Mouse (Mus musculus) MEL (cell line): ENCODE measurements around the gene Gpatch2. TPM values are rescaled to one million over a fixed set of nuclear protein-coding genes. Genes with fewer than 3 reads are reported as not detected.

Experiments
- DNase-seq: peaks from one replicate; pipeline ENCODE4 v3.0.0; 2011; ENCODE audit warnings: low read depth, low spot score
- H3K27ac ChIP-seq: 2 replicates; pipeline ENCODE4 v1.5.1; 2012; ENCODE audit warnings: low read depth, mild to moderate bottlenecking, control low read depth, low read length, moderate library complexity; ENCODE audit not compliant: control insufficient read depth
- H3K27me3 ChIP-seq, 2 experiments: fragments of 150-350 bp in 1 of 2; sonication (generic) in 1 of 2; 2 replicates each; pipeline ENCODE4 v1.6.1; 2012; ENCODE audit warnings: low read length in 2 of 2, mild to moderate bottlenecking in 2 of 2, improper control_type of control experiment in 1 of 2, moderate library complexity in 1 of 2; ENCODE audit not compliant: insufficient read depth in 2 of 2, control insufficient read depth in 1 of 2
- H3K36me3 ChIP-seq, 2 experiments: 2 replicates each; pipeline ENCODE4 v1.6.1; 2012 to 2014; ENCODE audit warnings: low read length in 2 of 2, improper control_type of control experiment in 1 of 2, inconsistent platforms in 1 of 2, mild to moderate bottlenecking in 1 of 2; ENCODE audit not compliant: insufficient read depth in 2 of 2, control insufficient read depth in 1 of 2
- H3K4me1 ChIP-seq, 2 experiments: fragments of 150-350 bp in 1 of 2; sonication (generic) in 1 of 2; 2 replicates each; pipeline ENCODE4 v1.6.1; 2012; ENCODE audit warnings: low read length in 2 of 2, improper control_type of control experiment in 1 of 2, mild to moderate bottlenecking in 1 of 2; ENCODE audit not compliant: insufficient read depth in 2 of 2, control insufficient read depth in 1 of 2
- H3K4me3 ChIP-seq, 2 experiments: fragments of 150-350 bp in 1 of 2; sonication (generic) in 1 of 2; 2 replicates each; pipeline ENCODE4 v1.5.1; 2012; ENCODE audit warnings: low read depth in 2 of 2, low read length in 2 of 2, mild to moderate bottlenecking in 2 of 2, moderate library complexity in 2 of 2, control low read depth in 1 of 2, improper control_type of control experiment in 1 of 2; ENCODE audit not compliant: control insufficient read depth in 1 of 2, insufficient read depth in 1 of 2
- H3K79me2 ChIP-seq: 2 replicates; pipeline ENCODE4 v1.6.1; 2012; ENCODE audit warnings: mild to moderate bottlenecking, low read length, moderate library complexity; ENCODE audit not compliant: control insufficient read depth, poor library complexity, insufficient read depth
- H3K9ac ChIP-seq: 2 replicates; pipeline ENCODE4 v1.6.1; 2012; ENCODE audit warnings: low read depth, mild to moderate bottlenecking, control low read depth, low read length, moderate library complexity; ENCODE audit not compliant: control insufficient read depth, poor library complexity, severe bottlenecking
- H3K9me3 ChIP-seq: fragments of 150-350 bp; sonication (generic); replicated peaks from 2 replicates; pipeline ENCODE4 v1.6.1; 2012; ENCODE audit warnings: mild to moderate bottlenecking, low read length, improper control_type of control experiment, moderate library complexity; ENCODE audit not compliant: insufficient read depth
- CHD1 ChIP-seq: IDR thresholded peaks from 2 replicates; pipeline ENCODE4 v1.6.1; 2012; ENCODE audit warnings: low read depth, mild to moderate bottlenecking, inconsistent platforms, low read length, improper control_type of control experiment
- CHD2 ChIP-seq: IDR thresholded peaks from 2 replicates; pipeline ENCODE4 v1.6.1; 2011; ENCODE audit warnings: low read length, improper control_type of control experiment
- CTCF ChIP-seq, 3 experiments: IDR thresholded peaks in 2 of 3; conservative IDR thresholded peaks in 1 of 3; 2 replicates each; pipeline ENCODE4 v1.5.1; 2011 to 2012; ENCODE audit warnings: low read length in 3 of 3, low read depth in 2 of 3, mild to moderate bottlenecking in 2 of 3, improper control_type of control experiment in 1 of 3, inconsistent platforms in 1 of 3, mixed read lengths in 1 of 3, moderate library complexity in 1 of 3; ENCODE audit not compliant: control insufficient read depth in 1 of 3, insufficient read depth in 1 of 3, poor library complexity in 1 of 3, severe bottlenecking in 1 of 3
- E2F4 ChIP-seq: IDR thresholded peaks from 2 replicates; pipeline ENCODE4 v1.6.1; 2011; ENCODE audit warnings: low read depth, low read length, improper control_type of control experiment, borderline replicate concordance
- ELF1 ChIP-seq: IDR thresholded peaks from 2 replicates; pipeline ENCODE4 v1.6.1; 2014; ENCODE audit warnings: low read depth, mild to moderate bottlenecking, inconsistent platforms, low read length, improper control_type of control experiment, moderate library complexity
- ETS1 ChIP-seq: IDR thresholded peaks from 2 replicates; pipeline ENCODE4 v1.6.1; 2012; ENCODE audit warnings: low read depth, mild to moderate bottlenecking, inconsistent platforms, low read length, improper control_type of control experiment, moderate library complexity
- GABPA ChIP-seq: IDR thresholded peaks from 2 replicates; pipeline ENCODE4 v1.6.1; 2012; ENCODE audit warnings: low read depth, mild to moderate bottlenecking, inconsistent platforms, low read length, improper control_type of control experiment, moderate library complexity
- MAFK ChIP-seq: IDR thresholded peaks from 2 replicates; pipeline ENCODE4 v1.6.1; 2011; ENCODE audit warnings: low read depth, mild to moderate bottlenecking, low read length, improper control_type of control experiment, borderline replicate concordance
- MAX ChIP-seq: IDR thresholded peaks from 2 replicates; pipeline ENCODE4 v1.6.1; 2011; ENCODE audit warnings: low read length, improper control_type of control experiment
- POLR2A ChIP-seq, 2 experiments: IDR thresholded peaks; 2 replicates each; pipeline ENCODE4 v1.6.1; 2011 to 2012; ENCODE audit warnings: low read length in 2 of 2, mild to moderate bottlenecking in 2 of 2, control low read depth in 1 of 2, improper control_type of control experiment in 1 of 2, low read depth in 1 of 2, moderate library complexity in 1 of 2; ENCODE audit not compliant: control insufficient read depth in 1 of 2, insufficient read depth in 1 of 2, poor library complexity in 1 of 2
- POLR2AphosphoS2 ChIP-seq: IDR thresholded peaks from 2 replicates; pipeline ENCODE4 v1.6.1; 2011; ENCODE audit warnings: low read length, improper control_type of control experiment
- RAD21 ChIP-seq: IDR thresholded peaks from 2 replicates; pipeline ENCODE4 v1.6.1; 2011; ENCODE audit warnings: mild to moderate bottlenecking, low read depth, low read length, improper control_type of control experiment
- RCOR1 ChIP-seq: IDR thresholded peaks from 2 replicates; pipeline ENCODE4 v1.6.1; 2012; ENCODE audit warnings: low read depth, mild to moderate bottlenecking, inconsistent platforms, low read length, improper control_type of control experiment
- SIN3A ChIP-seq: IDR thresholded peaks from 2 replicates; pipeline ENCODE4 v1.6.1; 2012; ENCODE audit warnings: low read length, improper control_type of control experiment, inconsistent platforms
- SMC3 ChIP-seq: IDR thresholded peaks from 2 replicates; pipeline ENCODE4 v1.6.1; 2011; ENCODE audit warnings: low read depth, low read length, improper control_type of control experiment
- TAL1 ChIP-seq: IDR thresholded peaks from 2 replicates; pipeline ENCODE4 v1.6.1; 2012; ENCODE audit warnings: mild to moderate bottlenecking, inconsistent platforms, low read length, moderate library complexity, mixed read lengths
- TBP ChIP-seq: IDR thresholded peaks from 2 replicates; pipeline ENCODE4 v1.8.0; 2011; ENCODE audit warnings: low read depth, low read length, improper control_type of control experiment
- TCF12 ChIP-seq: IDR thresholded peaks from 2 replicates; pipeline ENCODE4 v1.6.1; 2014; ENCODE audit warnings: low read depth, mild to moderate bottlenecking, inconsistent platforms, low read length, improper control_type of control experiment, moderate library complexity
- USF1 ChIP-seq: IDR thresholded peaks from 2 replicates; pipeline ENCODE4 v1.6.1; 2014; ENCODE audit warnings: low read depth, mild to moderate bottlenecking, inconsistent platforms, low read length, improper control_type of control experiment, moderate library complexity
- ZMIZ1 ChIP-seq: IDR thresholded peaks from 2 replicates; pipeline ENCODE4 v1.6.1; 2012; ENCODE audit warnings: low read depth, mild to moderate bottlenecking, inconsistent platforms, low read length, improper control_type of control experiment, moderate library complexity
- ZNF384 ChIP-seq: IDR thresholded peaks from 2 replicates; pipeline ENCODE4 v1.6.1; 2012; ENCODE audit warnings: low read depth, mild to moderate bottlenecking, inconsistent platforms, low read length, improper control_type of control experiment
- polyA plus RNA-seq, 2 experiments: library from polyadenylated mRNA; stranded (reverse) in 1 of 2; unstranded in 1 of 2; fragments of >175 nt in 1 of 2; fragments of >200 nt in 1 of 2; gene quantifications; 2 replicates each; pipeline versions ENCODE4 v1.2.1 to v1.2.4; 2012; ENCODE audit warnings: low replicate concordance in 2 of 2, low read depth in 1 of 2; ENCODE audit not compliant: insufficient read length in 2 of 2, insufficient read depth in 1 of 2, missing spikeins in 1 of 2
- total RNA-seq: library from RNA; depleted of rRNA; stranded (reverse); fragments of 300-350 nt; gene quantifications from 2 replicates; pipeline ENCODE4 v1.2.3, GENCODE M21; 2012

Gene Gpatch2
- total and polyA plus RNA-seq, 3 experiments, result 14.5 to 15.3 TPM; not detected in 1

- Histone ChIP-seq H3K79me2 (no peaks in the 10 kb centered on the region), H3K4me3 (no peak overlapping the region), H3K4me1 (no peaks in the 10 kb centered on the region), H3K27ac (no peak overlapping the region), H3K9ac (no peak overlapping the region)
- no peak for TF ChIP-seq RAD21
- TF ChIP-seq CHD2, result no peak
- TF ChIP-seq ETS1, result no peak
- TF ChIP-seq SMC3, result no peak
- TF ChIP-seq GABPA, result no peak
- no peak for TF ChIP-seq ZMIZ1
- TF ChIP-seq ELF1, result no peak
- TF ChIP-seq, all 39 proteins: peak for 0
- Histone ChIP-seq H3K9me3 (no peaks in the 10 kb centered on the region), H3K36me3 (no peaks in the 10 kb centered on the region), H3K27me3 (no peaks in the 10 kb centered on the region; a peak in 1 of 4 replicates)
- DNase-seq, result no peak
Observed at GRCm38 (mm10) chr1:187205506-187205905, 9.8 kb upstream of the Gpatch2 start.

- TF ChIP-seq TAL1, result no peak
- no peak for TF ChIP-seq ZNF384
- no peak for TF ChIP-seq TBP
- TF ChIP-seq RCOR1, result no peak
- no peak for TF ChIP-seq MAFK
- TF ChIP-seq SIN3A, result no peak
- no peak for TF ChIP-seq RAD21
- TF ChIP-seq CHD1, result no peak
- TF ChIP-seq TCF12, result no peak
- no peak for TF ChIP-seq POLR2A (IDR thresholded peaks at IDR 0.05; ENCODE audit: control insufficient read depth in 1 of 2, insufficient read depth in 1 of 2, low read depth in 1 of 2, low read length in 2 of 2, poor library complexity in 1 of 2)
- TF ChIP-seq POLR2AphosphoS2, result no peak
- no peak for TF ChIP-seq CTCF (IDR thresholded peaks at IDR 0.05 in 2 of 3, conservative IDR thresholded peaks at IDR 0.05 in 1 of 3; ENCODE audit: control insufficient read depth in 1 of 3, insufficient read depth in 1 of 3, low read depth in 2 of 3, low read length in 3 of 3, poor library complexity in 1 of 3, severe bottlenecking in 1 of 3)
- TF ChIP-seq E2F4, result no peak
- no peak for TF ChIP-seq USF1
- no peak for TF ChIP-seq MAX
- peaks cover 0 to 2% of the 10 kb centered on the region in 2 experiments; a peak in 1 of 4 replicates for H3K36me3 ChIP-seq
- H3K27ac ChIP-seq, result no peak overlapping the region
- H3K9ac ChIP-seq, result no peak overlapping the region
- H3K27me3 ChIP-seq, result no peaks in the 10 kb centered on the region; a peak in 1 of 4 replicates
- DNase-seq, result no peak
- H3K4me1 ChIP-seq, result no peaks in the 10 kb centered on the region
- H3K79me2 ChIP-seq, result no peaks in the 10 kb centered on the region
- H3K9me3 ChIP-seq, result no peaks in the 10 kb centered on the region
- H3K4me3 ChIP-seq, result no peak overlapping the region
Observed at GRCm38 (mm10) chr1:187209496-187209895, 5.8 kb upstream of the Gpatch2 start.
